Mouse (Mus musculus) lung, adult 2 months (tissue): ENCODE measurements around the gene Grm7.

ENCODE experiments used
- CTCF ChIP-seq: fragments of 200-500 bp; IDR thresholded peaks from 2 replicates; pipeline ENCODE4 v1.5.1; 2011; ENCODE audit warnings: mild to moderate bottlenecking, low read length, control low read depth; ENCODE audit not compliant: insufficient read depth
- POLR2A ChIP-seq: fragments of 200-500 bp; IDR thresholded peaks from 2 replicates; pipeline ENCODE4 v1.6.1; 2011; ENCODE audit warnings: low read depth, mild to moderate bottlenecking, control low read depth, low read length, borderline replicate concordance; ENCODE audit errors: extremely low read depth

DNA sequence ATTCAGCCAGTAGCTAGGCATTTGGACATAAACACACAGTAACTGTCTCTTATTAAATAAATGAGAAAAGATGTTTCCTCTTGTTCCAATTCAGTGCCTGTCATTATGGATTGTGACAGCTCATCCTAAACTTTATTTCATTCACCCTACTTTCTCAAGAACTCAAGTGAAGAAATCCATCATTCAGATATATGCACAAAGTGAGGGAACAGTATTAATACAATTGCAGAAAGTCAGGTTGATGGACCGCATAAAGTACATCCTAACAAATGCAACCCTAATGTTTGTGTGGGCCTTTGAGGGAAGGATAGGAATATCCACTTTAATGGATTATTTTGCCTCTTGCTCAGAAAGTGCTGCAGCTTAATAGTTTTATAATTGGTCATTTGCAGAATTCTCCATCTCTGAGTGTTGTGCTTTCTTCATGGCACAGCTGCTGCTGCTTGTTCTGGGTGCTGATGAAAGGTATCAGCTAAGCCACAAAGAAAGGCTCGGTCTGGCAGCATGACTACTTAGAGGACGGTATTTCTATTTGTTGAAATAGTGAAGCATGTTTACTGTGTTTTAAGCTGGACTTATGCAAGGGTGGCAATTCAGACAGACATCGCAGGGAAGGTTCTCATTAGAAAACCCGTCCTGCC, 8.1 kb downstream of the Grm7 start:
- no peak for TF ChIP-seq POLR2A
- TF ChIP-seq CTCF = no peak
